Mouse (Mus musculus) liver, embryonic 14.5 days (tissue): ENCODE measurements at regions not wholly inside any gene's neighbourhood (a gene's known extent, or its start where the extent isn't known, plus 50 kb on each side); places are given as distances from the start of the nearest gene placed in this dataset.

Experiments
- CTCF ChIP-seq: IDR thresholded peaks from 2 replicates; pipeline ENCODE4 v1.5.1; 2016; ENCODE audit warnings: antibody characterized with exemption, low read depth, control low read depth
- EP300 ChIP-seq: IDR thresholded peaks from 2 replicates; pipeline ENCODE4 v1.6.1; 2016; ENCODE audit warnings: antibody characterized with exemption, low read depth

- TF ChIP-seq EP300 (no peak), CTCF (no peak)
Observed at GRCm38 (mm10) chr2:115385207-115386168, 196.0 kb upstream of the BC052040 start.
